Mouse (Mus musculus): ENCODE data around the gene Ccdc33.
A peak's percentile ranks its signal among the peaks of the same experiment; 100 is the strongest.

The Ccdc33 gene

DNA sequence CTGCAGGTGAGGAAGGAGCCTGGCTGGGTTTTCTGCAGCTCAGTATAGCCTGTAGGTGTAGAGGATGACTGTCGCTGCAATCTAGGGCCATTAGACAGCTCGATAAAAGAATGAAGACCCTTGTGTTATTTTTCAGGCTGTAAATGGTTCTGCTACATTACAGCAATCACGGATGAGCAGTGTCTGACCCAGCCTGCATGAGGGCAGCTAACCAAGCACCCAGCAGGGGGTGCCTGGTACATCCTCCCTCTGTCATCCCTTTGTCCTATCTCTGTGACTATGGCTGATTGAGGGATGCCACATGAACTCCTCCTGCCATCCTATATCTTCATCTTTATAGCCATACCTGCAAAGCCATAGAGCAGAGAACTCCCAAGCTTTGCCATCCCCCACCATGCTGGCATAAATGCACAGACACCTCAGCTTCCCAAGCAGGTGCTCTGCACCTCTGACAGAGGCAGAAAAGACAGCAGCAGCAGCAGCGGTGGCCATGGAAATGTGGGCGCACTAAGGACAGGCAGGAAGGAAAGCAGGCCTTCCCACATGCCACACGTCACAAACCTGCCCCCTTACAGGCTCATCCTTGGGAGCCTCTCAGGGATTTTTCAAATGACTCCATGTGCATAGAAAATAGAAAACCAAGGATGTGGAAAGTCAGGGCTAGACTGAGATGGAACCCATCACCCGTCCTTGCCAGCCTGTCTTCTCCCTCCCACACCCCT, 31.2 kb downstream of the Ccdc33 start:
- peak; percentile 53 to 70 for DNase-seq

DNA sequence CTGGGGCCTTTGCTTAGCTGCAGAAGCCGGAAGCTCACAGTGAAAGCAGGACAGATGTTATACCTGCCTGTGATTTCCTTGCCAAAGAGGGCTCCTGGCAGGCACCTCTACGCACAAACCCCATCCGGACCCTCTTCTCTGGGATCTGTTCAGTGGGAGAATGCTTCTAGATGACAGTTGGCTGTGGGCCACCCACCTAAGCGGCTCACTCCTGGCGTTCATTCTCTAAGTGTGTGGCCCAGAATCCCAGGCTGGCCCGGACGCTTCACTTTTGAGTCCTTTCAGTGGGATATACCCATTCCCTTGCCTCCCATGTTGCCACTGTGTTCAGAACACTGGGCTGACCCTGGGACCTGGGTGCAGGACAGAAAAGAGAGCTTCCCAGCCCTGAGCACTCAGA, 31.8 kb downstream of the Ccdc33 start:
- DNase-seq: no peak

DNA sequence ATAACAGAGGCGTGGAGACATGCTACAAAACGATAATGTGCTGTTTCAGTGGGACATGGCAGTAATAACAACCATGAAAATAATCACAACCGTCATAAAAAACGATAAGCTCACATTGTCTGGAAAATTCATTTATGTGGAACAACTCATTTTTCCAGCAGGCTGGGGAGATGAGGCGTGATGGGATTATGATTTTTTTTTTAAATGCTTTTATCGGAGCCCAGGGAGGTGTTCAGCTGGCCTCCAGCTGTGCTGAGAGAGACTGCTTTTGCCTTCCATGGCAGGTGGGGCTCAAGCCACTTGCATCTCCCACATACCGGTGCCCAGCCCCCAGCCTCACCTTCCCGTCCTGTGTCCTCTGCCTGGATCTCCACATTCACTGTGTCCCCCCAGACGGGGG, 32.4 kb downstream of the Ccdc33 start:
- DNase-seq: no peak

DNA sequence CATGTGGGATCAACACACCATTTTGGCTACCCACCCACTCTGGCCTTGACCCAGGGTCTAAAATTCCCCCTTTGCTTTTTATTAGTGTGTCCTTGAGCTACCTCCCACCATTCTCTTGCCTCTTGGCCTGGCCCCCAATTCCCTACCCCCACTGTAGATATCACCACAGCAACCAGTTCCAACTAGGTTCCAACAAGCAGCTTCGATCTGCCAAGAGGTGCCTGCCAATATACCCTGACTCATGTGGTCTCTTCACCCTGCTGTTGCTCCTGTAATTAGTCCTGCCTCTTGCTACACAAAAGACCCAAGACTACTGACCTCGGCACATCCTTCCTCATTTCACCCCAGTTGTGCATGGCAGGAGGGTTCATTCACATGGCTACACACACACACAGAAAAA, 33.5 kb downstream of the Ccdc33 start:
- DNase-seq: peak in 1 of 2 experiments; percentile 35

DNA sequence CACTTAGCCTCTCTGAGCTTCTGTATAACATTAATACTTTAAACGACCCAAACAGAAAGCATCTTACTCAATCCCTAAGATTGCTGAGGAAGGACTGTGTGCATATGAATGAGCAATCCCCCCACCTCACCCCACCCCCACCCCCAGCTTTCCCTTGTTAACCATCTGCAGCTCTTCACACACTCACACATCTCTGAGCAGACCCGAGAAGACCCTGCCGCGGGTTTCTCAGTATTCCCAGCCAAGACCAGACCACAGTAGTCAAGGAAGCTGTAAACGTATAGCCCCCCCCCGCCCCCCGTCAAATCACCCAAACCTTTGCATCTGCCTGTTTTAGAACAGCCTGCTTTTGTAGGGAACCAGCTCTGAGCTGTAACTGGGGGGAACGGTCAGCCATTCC, 34.0 kb downstream of the Ccdc33 start:
- DNase-seq: no peak

DNA sequence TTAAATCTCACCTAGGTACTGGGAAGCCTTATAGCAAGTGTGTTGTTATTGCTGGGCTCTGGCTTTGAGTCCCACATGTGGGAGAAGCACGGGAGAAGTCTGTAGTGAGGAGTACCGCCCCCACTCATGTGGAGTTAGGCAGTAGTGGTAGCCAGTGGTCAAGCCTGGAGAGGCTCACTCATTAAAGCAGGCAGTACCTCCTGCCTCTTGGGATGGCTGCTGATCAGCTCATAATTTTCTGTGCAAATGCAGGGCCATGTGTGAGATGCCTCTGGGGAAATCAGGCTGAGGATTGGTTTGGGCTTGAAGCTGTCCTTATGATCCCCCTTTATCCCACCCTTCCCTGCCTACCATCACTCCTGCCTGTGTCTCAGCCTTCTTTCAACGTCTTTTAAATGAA, 44.1 kb downstream of the Ccdc33 start:
- DNase-seq: no peak

DNA sequence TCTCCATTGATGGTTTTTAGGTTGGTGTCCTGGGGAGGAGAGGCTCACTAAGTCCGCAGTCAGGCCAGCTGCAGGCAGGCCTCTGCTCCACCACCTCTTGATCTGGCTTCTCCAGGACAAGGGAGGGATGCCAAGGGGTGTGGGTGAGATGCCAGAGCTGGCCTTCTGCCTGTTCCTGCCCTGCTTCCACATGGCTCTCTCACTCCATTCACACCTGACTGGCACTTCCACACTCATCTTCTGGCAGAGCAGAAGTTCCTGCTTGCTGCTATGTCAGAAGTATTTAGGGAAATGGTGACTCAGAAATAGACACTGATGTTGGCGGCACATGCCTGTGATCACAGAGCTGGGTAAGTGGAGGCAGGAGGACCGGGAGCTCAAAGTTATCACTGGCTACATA, 51.1 kb downstream of the Ccdc33 start:
- peak; percentile 88 to 92 for DNase-seq

DNA sequence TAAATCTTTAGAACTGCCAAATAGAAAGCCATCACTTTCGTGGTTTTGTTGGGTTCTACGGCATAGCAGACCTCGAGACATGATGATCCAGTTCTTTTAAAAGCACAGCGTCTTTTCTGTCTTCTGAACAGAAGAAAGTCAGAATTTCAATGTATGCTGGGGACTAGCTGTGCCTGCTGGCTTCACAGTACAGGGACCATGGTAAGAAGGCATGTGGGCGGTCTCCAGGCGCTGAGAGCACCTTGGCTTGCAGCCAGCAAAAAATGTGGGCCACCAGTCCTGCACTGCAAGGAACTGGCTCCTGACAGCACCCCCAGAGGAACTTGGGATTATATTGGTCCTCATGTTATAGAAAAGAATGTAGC, 51.9 kb downstream of the Ccdc33 start:
- peak; percentile 62 to 70 for DNase-seq

DNA sequence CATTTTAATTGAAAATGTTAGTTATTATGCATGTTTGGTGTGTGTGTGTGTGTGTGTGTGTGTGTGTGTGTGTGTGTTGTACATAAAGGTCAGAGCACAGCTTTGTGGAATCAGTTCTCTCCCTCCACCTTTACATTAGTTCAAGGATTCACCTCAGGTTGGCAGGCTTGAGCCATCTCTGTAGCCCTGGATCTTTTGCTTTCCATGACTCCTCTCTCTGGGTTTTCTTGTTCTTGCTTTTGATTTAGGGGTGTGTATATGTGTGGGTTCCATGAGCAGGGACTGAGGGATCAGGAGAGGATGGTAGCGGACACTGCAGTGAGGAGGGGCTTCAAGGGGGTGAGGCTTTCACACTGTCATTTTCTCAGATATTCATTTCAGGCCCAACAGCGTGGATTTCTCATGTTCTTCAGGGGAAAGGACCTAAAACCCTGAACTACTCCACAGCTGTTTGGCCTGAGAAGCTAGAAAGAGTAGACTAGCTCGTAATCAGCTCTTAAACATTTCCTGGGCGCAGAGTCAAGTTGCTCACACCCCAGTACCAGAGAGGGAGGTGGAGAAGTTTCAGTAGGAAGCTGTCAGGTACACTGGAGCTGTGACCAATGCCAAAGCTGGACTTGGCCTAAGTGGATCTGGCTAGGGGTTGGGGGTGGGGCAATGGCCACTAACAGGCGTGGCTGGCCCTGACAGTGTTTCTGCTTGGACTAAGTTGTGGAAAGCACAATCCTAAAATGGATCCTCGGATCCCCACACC, 52.5 kb downstream of the Ccdc33 start:
- peak in 1 of 2 experiments; percentile 55 for DNase-seq

DNA sequence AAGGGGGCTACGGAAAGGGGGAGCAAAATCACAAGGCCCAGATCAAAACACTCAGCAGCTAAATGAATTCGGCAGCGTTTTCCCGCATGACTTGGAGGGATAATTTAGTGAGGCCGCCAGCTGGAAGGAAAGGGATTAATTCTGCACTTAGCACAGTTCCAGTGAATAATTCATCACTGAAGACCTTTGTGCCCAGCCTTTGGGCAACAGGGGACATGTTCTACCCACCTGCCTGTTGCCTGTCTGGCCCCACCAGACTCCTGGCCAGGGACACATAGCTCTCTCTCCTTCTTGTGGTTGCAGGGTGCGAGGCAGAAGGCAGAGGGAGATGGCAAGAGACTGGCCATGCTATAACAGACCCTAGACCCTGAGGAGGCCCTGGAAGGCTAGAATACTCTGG, 53.1 kb downstream of the Ccdc33 start:
- no peak for DNase-seq

DNA sequence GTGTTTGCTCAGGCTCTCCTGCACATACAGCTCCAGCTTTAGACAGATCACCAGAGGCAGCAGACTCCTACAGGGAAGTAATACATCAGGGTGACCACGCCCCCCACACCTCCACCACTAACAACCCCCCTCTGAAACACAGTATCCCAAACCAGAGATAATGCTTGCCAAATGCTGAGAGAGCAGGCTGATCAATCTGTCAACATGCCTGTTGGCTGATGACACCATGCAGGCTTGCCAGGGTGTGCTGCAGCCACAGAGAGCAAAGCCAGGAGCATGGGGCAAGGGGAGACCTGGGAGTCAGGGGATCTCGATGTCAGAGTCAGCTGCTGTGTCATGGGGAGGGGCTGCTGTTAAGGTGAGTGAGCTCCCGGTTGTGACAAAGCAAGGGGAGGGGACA, 55.1 kb downstream of the Ccdc33 start, which contains the start of gene Stra6:
Gene Stra6 (plus strand): TSS at position 258 of the 400 bp plus-strand sequence.
- DNase-seq: peak; percentile 59 to 62

DNA sequence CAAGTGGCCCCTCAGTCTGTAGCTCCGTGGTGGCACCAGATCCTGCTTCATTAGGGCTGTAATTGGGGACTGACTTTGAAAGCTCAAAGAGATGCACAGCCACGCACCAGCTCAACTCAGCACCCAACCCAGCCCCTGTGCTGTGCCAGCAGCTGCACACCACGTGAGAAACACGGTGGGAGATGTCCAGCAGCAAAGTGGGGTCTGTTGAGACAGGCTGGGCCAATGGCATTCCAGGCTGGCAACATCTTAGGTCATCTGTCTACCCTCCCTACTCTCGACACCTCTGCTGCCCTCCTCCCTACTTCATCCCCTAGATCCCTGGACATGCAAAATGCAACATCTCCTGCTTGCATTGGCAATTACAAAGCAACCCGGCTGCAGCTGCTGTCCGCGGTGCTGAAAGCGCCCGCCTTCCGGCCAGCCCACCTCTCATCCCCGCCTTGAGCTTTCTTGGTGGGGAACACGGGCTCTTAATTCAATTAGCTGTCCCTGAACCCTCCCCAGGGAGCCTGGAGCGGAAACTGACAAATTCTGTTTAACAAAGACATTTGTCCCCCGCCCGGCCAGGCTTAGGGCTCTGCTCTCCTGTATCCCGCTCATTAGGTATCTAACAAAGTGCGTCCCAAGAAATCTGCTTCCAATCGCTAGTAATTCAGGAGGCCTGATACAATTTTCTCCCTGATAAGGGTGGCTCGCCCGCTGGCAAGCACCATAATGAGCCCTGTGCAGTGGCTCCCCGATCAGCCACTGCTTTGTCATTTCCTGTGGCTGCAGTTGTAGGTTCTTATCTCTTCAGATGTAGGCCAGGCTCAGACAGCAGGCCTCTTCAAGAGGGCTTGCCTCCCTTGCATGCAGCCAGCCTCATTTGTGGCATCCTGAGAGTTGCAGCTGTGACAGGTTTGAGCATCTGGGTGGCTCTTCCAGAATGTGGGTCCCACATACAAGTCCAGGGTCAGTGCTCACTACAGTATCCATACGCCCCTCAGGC, 57.7 kb downstream of the Ccdc33 start:
- no peak for DNase-seq

DNA sequence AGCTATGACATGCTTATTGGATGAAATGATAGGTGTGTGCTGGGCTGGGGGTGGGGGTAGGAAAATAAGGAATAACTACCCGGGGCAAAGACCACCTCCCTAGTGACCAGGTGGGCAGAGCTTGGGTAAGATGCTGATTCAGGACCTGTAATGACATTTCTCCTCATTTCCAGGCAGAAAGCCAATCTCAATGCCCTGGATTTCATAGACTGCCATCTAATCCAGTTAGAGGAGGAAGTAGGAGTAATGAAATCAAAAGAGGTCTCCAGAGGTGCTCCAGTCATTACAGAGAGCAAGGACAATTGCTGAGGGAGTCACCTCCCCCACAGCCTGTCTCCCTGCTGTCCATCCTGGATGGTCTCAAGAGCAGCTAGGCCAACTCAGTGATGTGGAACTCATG, 58.7 kb downstream of the Ccdc33 start:
- DNase-seq: no peak

DNA sequence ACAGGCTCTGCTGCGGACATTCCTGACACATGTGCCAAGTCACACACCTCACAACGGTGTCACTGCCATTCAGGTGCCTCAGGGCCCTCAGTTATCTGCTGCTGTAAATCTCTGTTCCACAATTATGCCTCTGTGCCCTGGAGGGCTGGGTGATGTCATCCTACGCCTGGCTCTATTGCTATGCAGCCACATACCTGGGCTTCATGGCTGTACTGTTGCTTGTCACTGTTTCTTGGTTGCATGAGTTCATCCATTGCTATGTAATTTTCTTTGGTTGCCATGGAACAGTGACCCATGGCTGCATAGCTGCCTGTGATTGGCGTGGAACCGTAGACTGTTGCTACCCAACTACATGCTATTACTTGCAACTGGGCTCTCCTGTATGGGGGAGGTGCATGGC, 63.0 kb downstream of the Ccdc33 start:
- no peak for DNase-seq

DNA sequence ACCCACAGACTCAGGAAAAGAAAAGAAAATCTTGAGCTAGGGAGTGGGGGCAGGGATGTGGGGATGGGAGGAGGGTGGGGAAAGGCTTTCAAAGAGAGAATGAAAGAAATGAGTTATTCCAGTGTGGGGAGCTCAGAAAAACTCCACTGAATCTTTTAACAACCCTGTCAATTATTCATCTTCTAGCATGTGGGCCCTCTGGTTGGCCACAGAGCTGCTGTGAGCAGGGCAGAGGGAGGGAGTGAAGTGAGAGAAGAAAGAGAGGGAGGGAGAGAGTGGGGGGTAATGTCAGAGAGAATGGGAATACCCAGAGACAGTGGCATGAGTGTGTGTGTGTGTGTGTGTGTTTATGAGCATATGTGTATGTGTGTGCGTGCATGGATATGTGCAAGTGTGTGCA, 64.6 kb downstream of the Ccdc33 start:
- DNase-seq: no peak

DNA sequence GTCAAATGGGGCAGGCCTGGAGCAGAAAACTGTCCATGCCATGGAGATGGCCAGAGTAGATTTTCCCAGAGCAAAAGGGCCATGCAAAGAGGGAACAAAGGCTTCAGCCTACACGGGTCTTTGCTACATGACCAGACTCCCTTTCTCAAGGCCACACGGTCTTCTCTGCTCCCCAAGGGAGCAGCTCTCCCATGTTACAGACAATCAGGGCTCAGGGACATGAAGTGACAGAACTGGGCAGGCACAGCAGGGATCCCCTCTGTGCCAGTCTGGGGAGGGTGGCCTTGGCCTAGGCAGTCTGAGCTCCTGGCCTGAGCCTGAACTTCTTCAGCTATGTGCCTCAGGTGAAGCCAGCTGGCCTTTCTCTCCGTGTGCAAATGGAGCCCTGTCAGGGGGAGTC, 65.1 kb downstream of the Ccdc33 start:
- DNase-seq: peak in 1 of 2 experiments; percentile 26

DNA sequence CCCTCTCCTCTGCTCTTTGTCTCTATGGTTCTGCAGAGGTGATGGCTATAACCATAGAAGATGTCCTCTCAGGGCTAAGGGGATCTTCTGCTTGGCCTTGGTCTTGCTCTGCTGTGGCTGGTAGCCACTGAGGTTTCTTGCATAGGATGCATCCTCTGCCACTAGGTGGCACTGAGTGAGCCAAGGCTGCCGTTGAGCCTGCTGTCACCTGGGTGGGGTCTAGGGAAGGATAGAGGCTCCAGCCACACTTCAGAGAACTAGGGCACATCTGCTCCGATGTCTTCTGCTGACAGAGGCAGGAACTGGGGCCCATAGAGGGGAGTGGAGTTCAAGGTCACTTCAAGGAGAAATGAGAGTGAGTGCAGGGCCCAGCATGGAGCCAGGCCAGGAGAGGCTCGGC, 65.5 kb downstream of the Ccdc33 start:
- peak; percentile 74 to 83 for DNase-seq

DNA sequence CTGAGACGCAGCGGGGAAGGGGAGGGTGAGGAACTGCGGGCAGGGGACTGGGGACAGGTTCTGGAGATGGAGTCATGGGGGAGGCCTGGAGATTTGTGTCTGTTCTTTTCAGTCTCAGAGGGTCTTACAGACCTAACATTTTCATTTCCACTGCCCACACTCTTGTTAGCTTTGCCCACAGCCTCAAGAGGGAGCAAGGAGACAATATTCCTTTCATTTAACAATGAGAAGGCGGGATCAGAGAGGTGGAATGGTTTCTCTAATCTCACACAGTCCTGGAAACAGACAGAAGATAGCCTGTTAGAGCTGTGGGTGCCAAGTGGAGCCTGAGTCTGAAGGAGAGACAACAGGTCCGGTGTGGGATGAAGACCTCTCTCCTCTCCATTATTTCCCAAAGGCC, 66.7 kb downstream of the Ccdc33 start:
- no peak for DNase-seq

DNA sequence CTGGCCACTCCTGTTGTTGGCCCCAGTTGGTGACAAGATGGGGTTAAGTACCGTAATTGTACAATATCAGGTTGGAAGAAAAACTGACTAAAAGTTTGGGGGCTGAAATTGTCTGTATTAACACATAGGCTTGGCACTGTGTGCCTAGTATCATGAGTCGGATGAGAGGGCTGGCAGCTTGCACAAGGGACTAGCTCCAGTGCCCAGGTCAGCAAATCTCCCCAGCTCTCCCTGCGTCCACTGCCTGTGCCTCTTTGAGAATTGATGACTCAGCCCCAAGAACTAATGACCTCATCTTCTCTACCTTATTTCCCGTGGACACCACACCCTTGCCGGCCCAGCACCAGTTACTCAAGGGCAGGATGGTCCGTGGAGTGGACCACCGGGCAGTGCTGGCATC, 68.8 kb downstream of the Ccdc33 start:
- no peak for DNase-seq

DNA sequence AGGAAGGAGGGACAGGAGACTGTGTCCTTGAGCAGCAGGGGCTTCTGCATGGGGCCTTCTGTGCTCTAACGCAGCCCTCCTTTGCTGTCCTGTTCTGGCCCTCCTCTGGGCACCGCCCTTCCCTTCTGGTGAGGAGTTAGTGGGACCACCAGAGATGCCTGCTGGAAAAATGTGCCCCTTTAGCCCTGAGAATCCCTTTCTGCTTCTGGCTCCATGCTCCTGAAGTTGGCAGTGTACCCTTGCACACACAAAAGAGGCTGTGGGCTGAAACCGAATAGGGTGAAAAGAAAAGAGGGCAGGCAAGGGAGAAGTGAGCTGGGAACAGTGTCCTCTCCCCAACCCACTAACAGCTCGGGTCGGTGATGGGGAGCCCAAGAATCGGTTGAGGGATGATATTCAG, 69.4 kb downstream of the Ccdc33 start:
- no peak for DNase-seq

DNA sequence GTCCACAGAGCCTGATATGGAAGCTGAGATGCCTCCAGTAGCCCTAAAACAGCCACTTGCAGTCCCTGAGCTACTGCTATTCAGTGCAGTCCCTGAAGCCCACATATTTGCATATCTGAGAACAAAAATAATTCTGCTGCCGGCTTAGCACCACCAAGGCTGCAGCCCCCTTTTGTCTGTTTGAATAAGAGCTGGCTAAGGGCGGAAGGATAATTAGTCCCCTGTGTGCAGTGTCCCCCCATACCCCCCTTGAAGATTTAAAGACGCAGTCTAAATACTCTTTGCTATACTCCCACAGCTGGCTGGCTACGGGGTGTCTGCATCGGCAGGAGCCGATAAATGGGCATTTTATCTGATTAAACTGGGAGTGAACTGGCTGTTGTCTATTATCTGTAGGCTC, 70.0 kb downstream of the Ccdc33 start:
- no peak for DNase-seq

DNA sequence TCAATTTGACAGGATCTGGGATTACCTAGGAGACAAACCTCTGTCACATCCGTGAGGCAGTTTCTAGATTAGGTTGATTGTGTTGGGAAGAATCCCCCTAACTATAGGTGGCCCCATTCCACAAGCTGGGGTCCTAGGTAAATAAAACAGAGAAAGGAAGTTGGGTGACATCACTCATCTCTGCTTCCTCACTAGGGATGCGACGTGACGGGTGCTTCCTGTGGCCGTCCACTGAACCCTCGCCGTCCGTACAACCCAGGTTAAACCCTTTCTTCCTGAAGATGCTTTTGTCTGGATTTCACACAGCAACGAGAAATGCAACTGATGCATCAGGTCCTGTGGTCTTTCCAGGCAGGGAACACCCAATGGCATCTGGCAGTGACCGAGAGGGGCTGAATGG, 71.6 kb downstream of the Ccdc33 start:
- no peak for DNase-seq

DNA sequence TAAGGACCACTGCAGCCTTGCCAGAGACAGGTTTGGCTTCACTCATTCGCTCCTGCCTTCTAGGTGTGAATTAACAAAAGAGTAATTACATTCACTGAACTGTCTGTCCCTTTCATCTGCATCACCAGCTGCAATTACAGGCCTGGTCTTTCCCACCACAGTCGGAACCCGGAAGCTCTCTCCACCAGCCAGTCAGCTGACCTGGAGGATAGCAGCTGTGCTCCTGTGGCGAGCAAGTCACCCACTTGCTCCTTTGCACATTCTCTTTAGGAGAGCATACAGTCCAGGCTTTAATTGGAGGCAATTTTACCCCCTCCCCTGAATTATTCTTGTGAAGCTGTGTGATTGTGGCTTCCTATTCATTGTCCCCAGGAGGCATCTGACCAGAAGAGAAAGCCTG, 73.0 kb downstream of the Ccdc33 start:
- no peak for DNase-seq
